8 mouse cellular contexts compared by ENCODE assay signal in genomic region chr17:37246715-37247114, GRCm38 (mm10). TPM values are rescaled to one million over a fixed set of nuclear protein-coding genes. Genes with fewer than 3 reads are reported as not detected.
DNase-seq lines count a peak whose midpoint lies in the region; ATAC-seq and TF ChIP-seq lines count a peak whose summit lies in the region.

No protein-coding gene starts in this region.

- WGBS in forebrain, embryonic 14.5 days: 34% methylated on average over 5 of the region's 5 CpGs
- WGBS in forebrain, embryonic 12.5 days: 26% methylated on average over 5 of the region's 5 CpGs
- WGBS in heart, embryonic 11.5 days (ENCODE audit: insufficient replicate concordance): 23% methylated on average over 5 of the region's 5 CpGs

- no peak overlapping the region for H3K4me3 ChIP-seq in forebrain, embryonic 14.5 days (ENCODE audit: low read depth, low read length)
- no peak overlapping the region for H3K4me3 ChIP-seq in forebrain, embryonic 12.5 days (replicated peaks)
- peak overlapping the region; percentile 38; the same call in 1 of the 2 replicates for H3K4me3 ChIP-seq in bone marrow macrophage, adult 2 months (ENCODE audit: insufficient read depth, low read length)
- no peak overlapping the region for H3K4me3 ChIP-seq in heart, embryonic 11.5 days (ENCODE audit: low read depth, low read length)

- peak; percentile 29 for DNase-seq in forebrain, embryonic 14.5 days (ENCODE audit: low spot score)
- peak; percentile 79 to 85 for DNase-seq in B cell, adult 2 months
- peak; percentile 9 to 13 for DNase-seq in layer of hippocampus, adult 8-10 months (ENCODE audit: low spot score in 2 of 2)
- peak; percentile 29 to 58 for DNase-seq in thymus, postnatal 10 days (ENCODE audit: low spot score in 2 of 2)

- H3K4me1 ChIP-seq in forebrain, embryonic 14.5 days (ENCODE audit: control insufficient read depth, insufficient read depth, low read length): no peaks in the 10 kb centered on the region
- no peaks in the 10 kb centered on the region for H3K4me1 ChIP-seq in forebrain, embryonic 12.5 days
- no peaks in the 10 kb centered on the region for H3K4me1 ChIP-seq in bone marrow macrophage, adult 2 months (ENCODE audit: control insufficient read depth, insufficient read depth, low read length)
- no peaks in the 10 kb centered on the region for H3K4me1 ChIP-seq in heart, embryonic 11.5 days (ENCODE audit: control insufficient read depth, insufficient read depth, low read length)

- H3K9ac ChIP-seq in forebrain, embryonic 14.5 days (ENCODE audit: low read length): no peak overlapping the region
- no peak overlapping the region for H3K9ac ChIP-seq in forebrain, embryonic 12.5 days
- no peak overlapping the region for H3K9ac ChIP-seq in heart, embryonic 11.5 days (ENCODE audit: low read depth, low read length)

- ATAC-seq in forebrain, embryonic 14.5 days: no peak
- ATAC-seq in forebrain, embryonic 12.5 days (ENCODE audit: low FRiP score): no peak
- ATAC-seq in heart, embryonic 11.5 days (replicated peaks; ENCODE audit: insufficient number of reproducible peaks, low FRiP score, low TSS enrichment): peak; percentile 71; the same call in 1 of the 2 replicates
- ATAC-seq in monocyte, adult 5-6 weeks (replicated peaks; ENCODE audit: insufficient number of reproducible peaks, low FRiP score, low TSS enrichment, poor library complexity, severe bottlenecking): peak; percentile 59; the same call in 1 of the 2 replicates

- TF ChIP-seq CTCF in bone marrow macrophage, adult 2 months (IDR thresholded peaks at IDR 0.05; ENCODE audit: low read depth, low read length): no peak

- no peak for TF ChIP-seq POLR2A in bone marrow macrophage, adult 2 months (IDR thresholded peaks at IDR 0.05; ENCODE audit: borderline replicate concordance, low read depth, low read length)

- H3K36me3 ChIP-seq in forebrain, embryonic 14.5 days (ENCODE audit: control insufficient read depth, insufficient read depth, low read length): no peaks in the 10 kb centered on the region
- no peaks in the 10 kb centered on the region for H3K36me3 ChIP-seq in forebrain, embryonic 12.5 days (replicated peaks)
- H3K36me3 ChIP-seq in heart, embryonic 11.5 days (ENCODE audit: control insufficient read depth, insufficient read depth, low read length): no peaks in the 10 kb centered on the region

- no peak overlapping the region for H3K27ac ChIP-seq in forebrain, embryonic 14.5 days (ENCODE audit: low read depth, low read length)
- H3K27ac ChIP-seq in forebrain, embryonic 12.5 days: no peak overlapping the region
- no peak overlapping the region for H3K27ac ChIP-seq in bone marrow macrophage, adult 2 months (ENCODE audit: insufficient read depth, low read depth, low read length)
- no peak overlapping the region for H3K27ac ChIP-seq in heart, embryonic 11.5 days (ENCODE audit: low read depth, low read length)

- H3K4me2 ChIP-seq in forebrain, embryonic 14.5 days (ENCODE audit: low read length): no peak overlapping the region
- H3K4me2 ChIP-seq in forebrain, embryonic 12.5 days: no peak overlapping the region
- no peak overlapping the region for H3K4me2 ChIP-seq in heart, embryonic 11.5 days

- H3K27me3 ChIP-seq in forebrain, embryonic 14.5 days (replicated peaks; ENCODE audit: control insufficient read depth, insufficient read depth, low read length): no peaks in the 10 kb centered on the region
- no peaks in the 10 kb centered on the region for H3K27me3 ChIP-seq in forebrain, embryonic 12.5 days
- no peaks in the 10 kb centered on the region for H3K27me3 ChIP-seq in heart, embryonic 11.5 days (ENCODE audit: control insufficient read depth, insufficient read depth, low read length)

- H3K9me3 ChIP-seq in forebrain, embryonic 14.5 days (replicated peaks; ENCODE audit: control insufficient read depth, low read length): no peaks in the 10 kb centered on the region
- H3K9me3 ChIP-seq in forebrain, embryonic 12.5 days: no peaks in the 10 kb centered on the region
- H3K9me3 ChIP-seq in heart, embryonic 11.5 days (replicated peaks; ENCODE audit: control insufficient read depth, low read length): no peaks in the 10 kb centered on the region

RNA-seq across cellular contexts. Expression of gene Olfr97, which starts 9.6 kb away (rescaled TPM):
- polyA plus RNA-seq in forebrain, embryonic 14.5 days (2014; fragmentation: Nextera tagmentation; extraction: Ambion mirVana): not detected in 2 replicates
- polyA plus RNA-seq in forebrain, embryonic 12.5 days (2016; fragmentation: Nextera tagmentation; extraction: Ambion mirVana): not detected in 2 replicates
- not detected in 2 replicates for polyA plus RNA-seq in bone marrow macrophage, adult 2 months (2012; ENCODE audit: insufficient read depth, insufficient read length, missing spikeins)
- polyA plus RNA-seq in heart, embryonic 11.5 days (2014; fragmentation: Nextera tagmentation; extraction: Ambion mirVana): not detected in 2 replicates
- not detected for total RNA-seq in layer of hippocampus, adult 8-10 months (2022)
- total RNA-seq in monocyte, adult 5-6 weeks (2017): not detected in 3 replicates

RNA-seq across cellular contexts. Expression of gene Olfr98, which starts 16.8 kb away (rescaled TPM):
- not detected in 2 replicates for polyA plus RNA-seq in forebrain, embryonic 14.5 days (2014; fragmentation: Nextera tagmentation; extraction: Ambion mirVana)
- polyA plus RNA-seq in forebrain, embryonic 12.5 days (2016; fragmentation: Nextera tagmentation; extraction: Ambion mirVana): not detected in 2 replicates
- polyA plus RNA-seq in bone marrow macrophage, adult 2 months (2012; ENCODE audit: insufficient read depth, insufficient read length, missing spikeins): not detected in 2 replicates
- polyA plus RNA-seq in heart, embryonic 11.5 days (2014; fragmentation: Nextera tagmentation; extraction: Ambion mirVana): not detected in 2 replicates
- total RNA-seq in layer of hippocampus, adult 8-10 months (2022): not detected
- total RNA-seq in monocyte, adult 5-6 weeks (2017): not detected in 3 replicates

RNA-seq across cellular contexts. Expression of gene H2-M3, which starts 23.3 kb away (rescaled TPM):
- polyA plus RNA-seq in forebrain, embryonic 14.5 days (2014; fragmentation: Nextera tagmentation; extraction: Ambion mirVana): 1.1 and 1.2 TPM in 2 replicates
- polyA plus RNA-seq in forebrain, embryonic 12.5 days (2016; fragmentation: Nextera tagmentation; extraction: Ambion mirVana): 1.00 and 1.5 TPM in 2 replicates
- polyA plus RNA-seq in bone marrow macrophage, adult 2 months (2012; ENCODE audit: insufficient read depth, insufficient read length, missing spikeins): 48.3 and 53.5 TPM in 2 replicates
- polyA plus RNA-seq in heart, embryonic 11.5 days (2014; fragmentation: Nextera tagmentation; extraction: Ambion mirVana): 0.55 and 0.72 TPM in 2 replicates
- 1 to 10 TPM; 2.4 to 6.3 (median 4.2) TPM for total RNA-seq in layer of hippocampus, adult 8-10 months (2022)
- total RNA-seq in monocyte, adult 5-6 weeks (2017): 78.7 to 86.4 TPM (median 79.2 TPM) in 3 replicates

RNA-seq across cellular contexts. Expression of gene Olfr96, which starts 26.8 kb away (rescaled TPM):
- not detected in 2 replicates for polyA plus RNA-seq in forebrain, embryonic 14.5 days (2014; fragmentation: Nextera tagmentation; extraction: Ambion mirVana)
- not detected in 2 replicates for polyA plus RNA-seq in forebrain, embryonic 12.5 days (2016; fragmentation: Nextera tagmentation; extraction: Ambion mirVana)
- not detected in 2 replicates for polyA plus RNA-seq in bone marrow macrophage, adult 2 months (2012; ENCODE audit: insufficient read depth, insufficient read length, missing spikeins)
- polyA plus RNA-seq in heart, embryonic 11.5 days (2014; fragmentation: Nextera tagmentation; extraction: Ambion mirVana): not detected in 2 replicates
- not detected for total RNA-seq in layer of hippocampus, adult 8-10 months (2022)
- not detected in 3 replicates for total RNA-seq in monocyte, adult 5-6 weeks (2017)

RNA-seq across cellular contexts. Expression of gene Olfr95, which starts 33.8 kb away (rescaled TPM):
- not detected in 2 replicates for polyA plus RNA-seq in forebrain, embryonic 14.5 days (2014; fragmentation: Nextera tagmentation; extraction: Ambion mirVana)
- polyA plus RNA-seq in forebrain, embryonic 12.5 days (2016; fragmentation: Nextera tagmentation; extraction: Ambion mirVana): 0.06 TPM in 1 of 2 replicates, not detected in the other
- polyA plus RNA-seq in bone marrow macrophage, adult 2 months (2012; ENCODE audit: insufficient read depth, insufficient read length, missing spikeins): not detected in 2 replicates
- not detected in 2 replicates for polyA plus RNA-seq in heart, embryonic 11.5 days (2014; fragmentation: Nextera tagmentation; extraction: Ambion mirVana)
- not detected for total RNA-seq in layer of hippocampus, adult 8-10 months (2022)
- not detected in 3 replicates for total RNA-seq in monocyte, adult 5-6 weeks (2017)

Comparison
In these comparisons a context has a peak if more than half of its experiments do, and no peak if none do; other contexts are left out.
1. ATAC-seq: peak in heart, embryonic 11.5 days (single experiment) and monocyte, adult 5-6 weeks (single experiment); none in forebrain, embryonic 14.5 days (single experiment) and forebrain, embryonic 12.5 days (single experiment).
2. DNase-seq: peak in every context shown above with its lines; median percentile 82 in B cell, adult 2 months; 44 in thymus, postnatal 10 days; 29 in forebrain, embryonic 14.5 days; 11 in layer of hippocampus, adult 8-10 months.
3. RNA of gene H2-M3, which starts 23.3 kb away (polyA plus RNA-seq): 48.3 to 53.5 TPM in bone marrow macrophage, adult 2 months; 1.1 to 1.2 TPM in forebrain, embryonic 14.5 days, 1.00 to 1.5 TPM in forebrain, embryonic 12.5 days and 0.55 to 0.72 TPM in heart, embryonic 11.5 days; every median in the first group is over 10 times any median in the second.